Mouse (Mus musculus): ENCODE measurements around the gene Car10. TPM values are rescaled to one million over a fixed set of nuclear protein-coding genes. Genes with fewer than 3 reads are reported as not detected.
"Not testable (repeated sequence)": the region's sequence is repeated elsewhere in the genome, so short reads cannot be mapped to it uniquely, and the experiment has no call there.

Car10 gene
- total RNA-seq, 2 experiments from 2014 or later = not detected

- no peak for DNase-seq
These were observed 298.5 kb downstream of the Car10 start for GRCm38 (mm10) chr11:93396356-93396755.

- DNase-seq = not testable (repeated sequence)
These were observed 303.3 kb downstream of the Car10 start for GRCm38 (mm10) chr11:93401167-93401566.

DNA sequence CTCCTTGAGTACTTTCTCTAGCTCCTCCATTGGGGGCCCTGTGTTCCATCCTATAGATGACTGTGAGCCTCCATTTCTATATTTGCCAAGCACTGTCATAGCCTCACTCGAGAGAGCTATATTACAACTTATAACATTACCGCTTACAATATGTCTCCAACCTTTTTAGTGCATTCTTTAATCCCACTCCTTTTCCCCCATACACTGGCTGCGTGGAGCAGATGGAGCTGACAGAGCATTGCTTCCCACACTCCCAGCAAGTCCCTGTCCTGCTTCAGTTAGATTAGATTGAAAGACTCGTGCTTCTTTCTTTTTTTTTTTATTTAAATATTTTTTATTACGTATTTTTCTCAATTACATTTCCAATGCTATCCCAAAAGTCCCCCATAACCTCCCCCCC lies 310.2 kb downstream of the Car10 start:
- no peak for DNase-seq

- DNase-seq = no peak
These were observed 333.7 kb downstream of the Car10 start for GRCm38 (mm10) chr11:93431482-93431881.

GRCm38 (mm10) chr11:93434997-93435915 lies 337.4 kb downstream of the Car10 start:
- no peak for DNase-seq

GRCm38 (mm10) chr11:93436892-93437291 lies 339.1 kb downstream of the Car10 start:
- DNase-seq = no peak

DNA sequence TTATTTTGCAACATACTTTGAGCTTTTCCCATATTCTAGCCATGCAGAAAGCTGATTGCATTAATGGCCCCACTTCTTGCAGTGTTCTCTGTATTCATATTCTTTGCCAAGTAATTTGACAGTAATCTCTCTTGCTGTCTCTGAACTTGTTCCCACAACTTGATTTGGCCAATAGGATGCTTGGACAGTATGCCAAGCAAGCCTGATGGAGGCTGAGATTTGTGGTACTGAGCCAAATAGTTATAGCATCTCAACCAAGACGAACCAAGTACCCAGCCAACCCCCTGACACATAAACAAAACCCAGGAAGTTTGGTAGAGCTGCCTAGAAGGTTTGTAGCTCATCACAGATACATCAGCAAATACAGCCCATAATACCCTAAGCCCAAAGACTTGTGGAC lies 342.6 kb downstream of the Car10 start:
- DNase-seq = no peak

DNA sequence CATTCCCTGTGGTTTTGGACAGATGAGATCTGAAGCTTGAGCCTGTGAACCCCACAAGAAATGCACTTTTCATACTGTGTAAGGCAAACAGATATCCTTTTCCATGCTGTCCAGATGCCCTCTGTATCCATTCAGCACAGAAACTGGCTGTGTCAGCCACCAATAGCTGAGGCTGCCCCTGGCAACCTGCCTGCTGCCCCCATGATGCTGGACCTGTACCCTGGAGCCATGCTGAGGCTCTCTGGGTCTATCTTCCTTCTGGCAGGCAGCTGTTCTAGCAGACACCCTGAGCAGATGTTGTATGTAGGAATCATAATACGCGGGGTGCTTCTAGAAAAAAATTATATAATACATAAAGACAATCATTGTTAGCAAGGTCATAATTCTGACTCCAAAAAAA lies 345.9 kb downstream of the Car10 start:
- DNase-seq = no peak

DNA sequence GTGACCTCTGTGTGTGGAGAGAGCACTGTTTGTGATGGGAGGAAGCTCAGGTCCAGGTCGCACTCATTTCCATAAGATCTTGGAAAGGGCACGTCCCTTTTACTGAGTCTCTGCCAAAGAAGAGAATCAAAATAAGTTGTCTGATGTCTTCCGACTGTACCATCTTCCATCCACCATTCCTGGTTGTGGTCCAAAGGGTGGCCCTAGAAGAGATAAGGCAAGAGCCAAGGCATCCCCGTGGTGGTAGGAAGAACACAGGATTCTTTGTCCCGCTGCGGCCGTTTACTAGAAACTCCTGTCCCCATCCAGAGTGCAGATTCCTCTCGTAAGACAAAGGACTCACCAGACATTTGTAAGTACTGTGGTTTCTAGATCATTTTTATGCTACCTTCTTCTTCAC lies 346.9 kb downstream of the Car10 start:
- no peak for DNase-seq

- DNase-seq = no peak
These were observed 349.7 kb downstream of the Car10 start for GRCm38 (mm10) chr11:93447566-93447965.

DNA sequence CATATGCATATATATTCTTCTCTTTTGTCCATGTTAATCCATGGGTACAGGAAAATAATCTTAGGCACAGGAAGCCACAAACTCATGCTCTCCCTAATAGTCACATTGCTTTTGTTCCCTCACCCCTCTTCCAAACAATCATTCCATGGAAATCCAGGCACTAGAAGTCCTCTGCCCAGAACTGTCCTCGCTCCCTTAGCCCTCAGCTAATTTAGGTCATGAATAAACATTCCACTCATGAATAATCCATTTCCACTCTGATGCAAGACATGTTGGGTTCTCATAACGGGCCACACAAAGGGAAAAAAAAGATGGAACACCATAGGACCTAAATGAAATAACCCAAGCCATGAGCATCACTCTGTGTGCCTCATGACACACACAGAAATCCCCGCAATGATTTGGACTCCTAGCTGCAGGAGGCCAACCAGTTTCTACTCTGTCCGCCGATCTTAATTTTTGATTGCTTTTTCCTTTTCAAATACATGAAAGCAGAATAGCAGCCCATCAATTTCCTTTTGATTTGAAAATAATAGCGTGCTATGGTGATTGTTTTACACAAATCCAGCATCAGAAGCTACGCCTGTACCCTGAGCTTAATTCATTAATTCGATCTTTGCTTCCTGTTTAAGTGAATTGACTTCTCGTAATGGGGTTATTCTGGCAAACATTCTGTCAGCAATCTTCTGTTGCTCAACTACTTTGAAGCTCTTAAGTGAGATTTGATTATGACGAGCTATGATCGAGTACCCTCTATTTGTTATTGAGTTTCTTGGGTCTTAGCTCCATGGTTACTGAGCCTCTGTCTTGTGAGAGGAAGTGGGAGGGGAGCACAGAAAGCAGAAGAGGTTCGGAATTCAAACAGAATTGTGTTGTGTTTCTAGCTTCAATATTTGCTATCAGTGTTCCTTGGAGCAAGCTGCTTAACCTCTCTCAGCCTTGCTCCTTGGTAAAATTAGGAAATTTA lies 350.7 kb downstream of the Car10 start:
- no peak for DNase-seq

DNA sequence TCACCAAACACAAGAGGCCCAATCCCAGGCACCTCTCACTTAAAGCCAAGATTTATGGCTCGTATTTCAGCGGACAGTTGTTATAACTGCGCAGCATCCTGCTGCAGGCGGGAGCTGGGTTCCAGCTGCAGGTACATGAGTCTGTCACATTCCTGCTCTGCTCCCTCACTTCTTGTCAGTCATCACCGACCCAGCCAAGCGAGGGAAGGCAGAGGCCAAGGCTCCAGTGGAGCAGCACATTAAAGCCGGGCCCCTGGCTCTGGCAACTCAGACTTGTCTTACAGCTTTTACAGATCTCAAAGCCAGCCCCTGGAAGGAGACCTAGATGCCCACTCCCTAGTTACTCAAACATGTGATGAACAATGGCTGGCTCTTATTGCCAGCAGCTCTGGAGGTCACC lies 352.7 kb downstream of the Car10 start:
- no peak for DNase-seq

- DNase-seq = no peak
These were observed 368.4 kb downstream of the Car10 start for GRCm38 (mm10) chr11:93466221-93466620.

DNA sequence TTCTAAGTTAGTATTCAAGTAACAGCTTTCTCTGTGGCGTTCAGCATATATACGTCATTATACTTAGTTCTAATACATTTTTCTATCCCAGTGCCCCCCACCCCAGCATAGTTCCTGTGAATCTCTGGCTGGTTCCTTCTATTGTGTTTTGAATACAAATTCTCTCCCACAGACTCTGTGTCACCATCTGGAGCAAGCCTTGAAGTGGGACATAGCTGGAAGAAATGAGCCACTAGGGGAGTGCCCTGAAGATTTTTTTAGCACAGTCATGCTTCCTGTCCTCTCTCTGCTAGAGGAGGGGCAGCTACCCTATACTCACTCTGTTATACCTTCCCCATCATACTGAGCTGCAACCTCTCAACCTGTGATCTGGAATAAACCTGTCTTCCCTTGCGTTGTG lies 369.9 kb downstream of the Car10 start:
- no peak for DNase-seq

DNA sequence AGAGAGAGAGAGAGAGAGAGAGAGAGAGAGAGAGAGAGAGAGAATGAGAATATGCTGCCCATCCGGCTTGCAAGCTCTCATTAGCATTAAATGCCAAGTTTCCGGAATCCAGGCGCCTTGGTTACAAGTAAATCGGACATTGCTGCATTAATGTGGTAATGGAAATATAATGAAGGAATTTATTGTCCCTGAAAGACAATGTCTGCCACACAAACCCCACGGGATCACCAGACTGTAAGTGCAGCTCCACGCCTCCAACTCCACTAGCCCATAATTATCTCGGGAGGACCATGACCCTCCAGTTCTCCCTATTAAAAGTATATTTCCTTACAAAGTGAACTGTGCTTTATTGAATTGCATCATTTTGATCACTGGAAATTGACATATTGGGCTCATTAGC lies 372.9 kb downstream of the Car10 start:
- DNase-seq = no peak

DNA sequence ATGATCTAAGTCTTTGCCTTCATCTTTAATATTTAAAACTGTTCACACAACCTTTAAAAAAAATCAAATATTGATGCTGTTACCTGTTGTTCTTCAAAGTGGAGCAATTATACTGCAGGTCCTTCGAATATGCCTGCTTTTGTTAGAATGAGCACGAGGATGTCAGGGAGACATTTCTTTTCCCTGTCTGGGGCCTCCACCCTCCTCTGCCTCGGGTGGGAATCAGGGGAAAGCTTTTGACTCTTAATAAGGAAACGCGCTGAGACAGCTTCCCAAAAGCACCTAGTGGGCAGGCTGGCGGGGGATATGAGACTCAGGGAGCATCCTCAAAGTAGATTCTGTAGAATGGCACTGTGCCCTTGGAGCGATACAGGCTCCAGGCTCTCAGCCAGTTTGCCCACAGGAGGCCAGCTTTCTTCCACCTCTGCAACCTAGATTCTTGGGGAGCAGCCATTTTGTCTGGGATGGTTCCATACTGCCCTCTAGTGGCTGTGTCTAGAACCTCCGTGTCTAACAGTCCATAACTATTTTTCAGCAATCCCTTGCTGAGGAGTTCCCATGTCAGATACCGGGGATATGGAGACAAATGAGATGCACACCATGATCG lies 373.8 kb downstream of the Car10 start:
- peak; percentile 14 for DNase-seq

DNA sequence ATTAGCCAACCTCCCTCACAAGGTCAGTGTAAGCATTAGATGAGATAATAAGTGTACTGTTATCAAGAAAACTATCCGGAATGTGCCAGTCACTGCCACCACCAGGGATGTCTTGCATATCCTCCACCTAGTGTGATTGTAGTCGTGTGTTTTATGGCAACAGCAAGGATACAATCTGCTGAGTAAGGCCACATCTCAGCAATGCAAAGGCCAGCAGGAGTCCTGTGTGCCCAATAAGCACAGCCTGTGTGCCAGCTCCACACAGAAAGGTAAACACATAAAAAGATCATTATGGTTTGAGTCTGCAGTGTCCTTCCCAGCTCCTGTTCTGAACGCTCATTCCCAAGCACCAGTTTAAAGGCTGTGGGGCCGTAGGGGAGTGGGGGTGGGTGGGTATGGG lies 386.8 kb downstream of the Car10 start:
- DNase-seq = no peak

GRCm38 (mm10) chr11:93487021-93487420 lies 389.2 kb downstream of the Car10 start:
- no peak for DNase-seq

DNA sequence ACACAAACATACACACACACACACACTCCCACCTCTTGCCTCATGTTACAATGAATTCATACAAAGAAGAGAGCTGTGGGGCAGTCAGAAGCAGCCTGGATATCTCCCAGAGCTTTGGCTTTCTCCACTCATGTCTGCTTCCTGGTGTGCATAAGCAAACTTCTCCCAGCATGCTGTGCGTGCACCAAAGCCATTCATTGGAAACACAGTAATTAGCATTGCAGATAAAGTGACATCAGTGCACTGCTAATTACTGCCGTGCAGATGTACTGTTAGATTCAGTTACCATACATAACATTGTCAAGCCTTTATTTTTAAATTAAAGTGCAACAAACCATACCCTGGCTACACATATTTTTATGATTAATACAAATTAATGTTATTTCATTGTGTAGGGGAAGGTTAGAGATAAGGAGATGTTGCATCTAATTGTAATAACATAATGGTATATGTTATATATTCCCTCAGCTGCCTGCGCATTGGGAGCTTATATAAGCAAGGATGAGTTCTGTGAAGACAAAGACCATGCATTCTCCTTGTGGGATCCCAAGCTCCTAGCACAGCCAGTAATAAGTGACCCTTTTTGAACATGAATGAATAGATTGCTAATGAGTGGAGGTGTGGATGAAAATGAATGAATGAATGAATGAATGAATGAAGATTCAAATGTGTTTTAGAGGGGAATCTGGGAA lies 390.2 kb downstream of the Car10 start:
- DNase-seq = no peak

DNA sequence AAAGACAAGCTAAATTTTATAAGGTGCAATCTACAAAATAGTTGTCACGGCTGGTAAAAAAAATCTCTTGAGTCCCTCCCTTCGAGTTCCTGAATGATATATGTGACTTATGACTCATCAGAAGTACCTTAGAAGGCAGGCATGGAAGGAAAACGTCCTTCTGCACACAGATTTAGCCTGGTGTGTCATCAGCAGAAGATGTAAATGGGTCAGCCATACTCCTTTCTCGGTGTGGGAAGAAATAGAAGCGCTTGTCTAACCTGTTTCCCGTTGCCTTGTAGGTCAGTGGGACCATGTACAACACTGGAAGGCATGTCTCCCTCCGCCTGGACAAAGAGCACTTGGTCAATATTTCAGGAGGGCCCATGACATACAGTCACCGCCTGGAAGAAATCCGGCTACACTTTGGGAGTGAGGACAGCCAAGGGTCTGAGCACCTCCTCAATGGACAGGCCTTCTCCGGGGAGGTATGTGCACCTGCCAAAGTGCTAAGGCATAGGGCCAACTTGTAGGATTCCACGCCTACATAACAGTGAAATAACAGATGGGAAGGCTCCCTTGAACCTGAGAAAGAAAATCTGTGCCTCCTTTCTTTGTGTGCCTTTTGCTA lies 392.5 kb downstream of the Car10 start:
- no peak for DNase-seq

GRCm38 (mm10) chr11:93497896-93498295 lies 400.1 kb downstream of the Car10 start:
- no peak for DNase-seq
